Mouse (Mus musculus) myocyte (in vitro differentiated cells): ENCODE data around the gene Tmem200a.

Experiments used
- POLR2A ChIP-seq: IDR thresholded peaks from one replicate; pipeline ENCODE4 v1.6.1; 2011; ENCODE audit warnings: low read depth, mild to moderate bottlenecking, control low read depth, moderate library complexity; ENCODE audit not compliant: insufficient read length
- TCF12 ChIP-seq: IDR thresholded peaks from one replicate; pipeline ENCODE4 v1.6.1; 2011; ENCODE audit warnings: mild to moderate bottlenecking, control low read depth; ENCODE audit not compliant: poor library complexity, insufficient read depth, severe bottlenecking

DNA sequence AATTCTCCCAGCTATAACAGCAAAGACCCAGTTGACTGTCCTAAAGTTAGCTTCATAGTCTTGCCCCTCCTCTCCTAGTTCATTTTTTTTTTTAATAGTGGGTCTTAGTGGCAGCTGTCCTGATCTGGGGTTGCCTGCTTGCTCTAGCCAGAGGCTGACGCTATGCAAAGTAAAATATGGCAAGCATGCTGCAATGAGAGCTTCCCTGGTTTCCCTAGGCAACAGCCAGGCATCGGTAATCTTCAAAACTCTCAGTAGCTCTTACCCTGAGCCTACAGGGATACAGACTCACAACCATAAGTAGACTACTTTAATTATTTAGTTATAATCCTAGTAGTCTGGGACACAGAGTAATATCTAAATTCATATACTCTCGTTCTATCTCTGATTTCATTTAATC is 202.0 kb downstream of the Tmem200a start:
- no peak for TF ChIP-seq POLR2A
- no peak for TF ChIP-seq TCF12
